Mouse (Mus musculus) liver, adult 2 months (tissue): Measurements from ENCODE around the gene Gna11.

ENCODE experiments used
- CTCF ChIP-seq: fragments of 200-500 bp; IDR thresholded peaks from 2 replicates; pipeline ENCODE4 v1.5.1; 2011; ENCODE audit warnings: low read depth, low read length, control low read depth
- POLR2A ChIP-seq: fragments of 200-500 bp; IDR thresholded peaks from 2 replicates; pipeline ENCODE4 v1.6.1; 2011; ENCODE audit warnings: low read length, control low read depth; ENCODE audit not compliant: insufficient read depth; ENCODE audit errors: extremely low read depth

DNA sequence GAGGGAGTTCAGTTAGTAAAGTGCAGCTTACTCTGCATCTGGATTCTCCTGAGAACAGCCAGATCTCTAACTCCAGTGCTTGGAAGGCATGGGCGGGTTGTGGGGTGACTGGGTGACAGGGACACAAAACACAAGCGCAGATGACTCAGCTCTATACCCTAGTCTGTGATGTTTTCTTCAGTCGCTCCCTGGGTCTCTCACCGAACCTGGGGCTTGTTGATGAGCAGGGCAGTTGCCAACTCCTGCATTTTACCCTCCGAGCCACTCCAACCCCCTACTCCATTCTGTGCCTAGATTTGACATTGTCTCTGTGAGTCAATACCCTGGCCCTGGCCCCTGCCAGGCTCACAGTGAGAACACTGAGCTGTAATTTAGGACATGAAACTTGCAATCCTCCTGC is 43.1 kb downstream of the Gna11 start:
- TF ChIP-seq CTCF (no peak), POLR2A (no peak)
